Mouse (Mus musculus) cerebellum, adult 9-11 months (tissue): ENCODE data around the gene Olfr638.
"Not testable (repeated sequence)": the region's sequence is repeated elsewhere in the genome, so short reads cannot be mapped to it uniquely, and the experiment has no call there.

Source experiments
- DNase-seq: peaks from one replicate; pipeline ENCODE4 v3.0.0; 2022

Gene Olfr638

DNA sequence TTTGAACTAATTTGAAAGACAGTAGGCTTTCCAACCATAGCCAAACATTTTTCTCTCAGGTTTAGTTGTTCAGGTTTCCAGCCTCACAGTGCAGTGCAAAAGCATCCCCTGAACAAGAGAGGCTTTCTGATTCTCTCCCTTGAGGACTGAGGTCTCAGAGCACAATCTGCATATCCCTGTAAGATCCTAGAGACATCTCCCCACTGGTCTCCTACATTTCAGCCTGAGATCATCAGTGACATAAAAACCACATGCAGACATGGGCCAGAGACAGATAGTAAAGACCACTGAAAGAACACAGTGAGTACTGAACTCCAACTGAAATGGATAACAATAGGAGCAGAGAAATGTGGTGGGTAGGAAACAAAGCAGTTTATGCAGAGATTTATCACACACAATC is at the start of gene Olfr638:
Olfr638 (plus strand) TSS at position 301 of the 400 bp plus-strand sequence.
- no peak for DNase-seq

DNA sequence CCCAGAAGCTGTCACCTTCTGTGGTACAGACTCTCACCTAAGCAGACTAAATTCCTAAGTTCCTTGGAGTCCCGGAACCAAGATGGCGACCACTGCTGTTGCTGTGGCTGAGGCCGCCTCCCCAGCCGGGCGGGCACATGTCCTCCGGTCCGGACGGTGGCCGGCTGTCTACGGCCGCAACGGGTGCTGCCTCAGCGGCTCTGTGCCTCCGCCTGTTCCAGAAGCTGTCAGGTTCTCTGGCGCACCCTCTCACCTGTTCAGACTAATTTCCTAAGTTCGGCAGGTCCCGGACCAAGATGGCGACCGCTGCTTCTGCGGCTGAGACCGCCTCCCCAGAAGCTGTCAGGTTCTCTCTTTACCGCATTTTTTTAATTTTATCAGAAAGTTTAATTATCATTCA is 31.7 kb upstream of the Olfr638 start:
- not testable (repeated sequence) for DNase-seq

DNA sequence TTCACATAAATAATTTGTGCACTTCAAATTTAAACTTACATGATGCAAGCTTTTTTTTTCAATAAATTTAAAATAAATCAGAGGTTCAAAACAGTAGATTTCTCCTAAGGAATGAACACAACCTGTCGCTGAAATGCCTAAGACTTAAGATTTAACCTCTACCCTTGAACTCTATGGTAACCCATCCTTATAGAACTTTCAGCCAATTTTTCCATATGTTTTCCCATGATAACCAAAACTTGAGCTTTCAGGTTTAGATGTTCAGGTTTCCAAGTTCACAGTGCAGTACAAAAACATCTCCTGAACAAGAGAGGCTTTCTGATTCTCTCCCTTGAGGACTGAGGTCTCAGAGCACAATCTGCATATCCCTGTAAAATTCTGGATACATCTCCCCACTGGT is 27.7 kb upstream of the Olfr638 start, which contains the start of gene Olfr635:
Olfr635 (plus strand) TSS at position 301 of the 400 bp plus-strand sequence.
- DNase-seq = no peak

DNA sequence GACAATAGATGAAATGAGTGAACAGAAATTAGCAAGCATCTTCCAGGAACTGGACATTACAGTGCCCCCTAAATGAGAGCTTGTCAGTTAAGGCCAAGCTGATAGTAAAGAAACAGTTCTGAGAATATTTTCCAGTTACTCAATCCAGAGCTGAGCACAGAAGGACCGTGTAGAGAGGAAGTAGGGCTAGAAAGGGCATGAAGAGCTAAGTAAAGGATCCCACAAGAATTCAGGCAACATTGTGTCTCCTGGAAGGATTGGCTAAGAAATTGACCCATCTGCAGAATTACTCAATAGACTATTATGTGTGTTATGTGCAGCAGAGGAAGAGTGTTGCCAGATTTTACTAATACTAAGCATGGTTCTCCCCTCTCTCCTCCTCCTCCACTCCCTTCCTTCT is 26.8 kb upstream of the Olfr638 start:
- no peak for DNase-seq

DNA sequence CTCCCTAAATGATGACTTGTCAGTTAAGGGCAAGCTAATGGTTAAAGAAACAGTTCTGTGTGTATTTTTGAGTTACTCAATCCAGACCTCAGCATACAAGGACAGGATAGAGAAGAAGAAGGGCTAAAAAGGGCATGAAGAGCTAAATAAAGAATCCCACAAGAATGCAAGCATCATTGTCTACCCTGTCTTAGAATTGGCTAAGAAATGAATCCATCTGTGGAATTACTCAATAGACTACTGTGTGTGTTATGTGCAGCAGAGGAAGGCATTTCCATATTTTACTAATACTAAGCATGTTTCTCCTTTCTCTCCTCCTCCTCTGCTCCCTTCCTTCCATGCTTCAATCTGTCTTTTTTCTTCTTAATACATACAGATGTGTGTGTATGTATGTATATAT is 578 bp downstream of the Olfr638 start:
- no peak for DNase-seq

DNA sequence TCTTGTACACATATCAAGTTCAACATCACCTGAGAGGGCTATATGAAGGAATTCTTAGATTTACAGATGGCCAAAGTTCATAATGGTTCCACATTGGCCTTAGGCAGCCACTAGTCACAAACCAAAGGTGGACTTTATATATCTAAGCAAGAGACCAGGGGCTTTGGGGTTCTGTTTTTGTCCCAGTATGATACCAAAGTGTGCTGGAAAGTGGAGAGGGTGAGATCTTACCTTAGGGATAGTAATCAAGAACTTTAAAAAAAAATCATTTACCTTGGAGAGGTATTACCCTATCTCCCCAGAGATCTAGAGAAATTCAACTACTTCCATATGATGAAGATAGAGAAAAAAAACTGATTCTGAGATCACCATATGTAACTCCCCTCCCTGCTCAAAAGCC is 18.7 kb downstream of the Olfr638 start, which contains the start of gene Olfr639:
Olfr639 (minus strand) TSS at position 101 of the 400 bp plus-strand sequence.
- no peak for DNase-seq

DNA sequence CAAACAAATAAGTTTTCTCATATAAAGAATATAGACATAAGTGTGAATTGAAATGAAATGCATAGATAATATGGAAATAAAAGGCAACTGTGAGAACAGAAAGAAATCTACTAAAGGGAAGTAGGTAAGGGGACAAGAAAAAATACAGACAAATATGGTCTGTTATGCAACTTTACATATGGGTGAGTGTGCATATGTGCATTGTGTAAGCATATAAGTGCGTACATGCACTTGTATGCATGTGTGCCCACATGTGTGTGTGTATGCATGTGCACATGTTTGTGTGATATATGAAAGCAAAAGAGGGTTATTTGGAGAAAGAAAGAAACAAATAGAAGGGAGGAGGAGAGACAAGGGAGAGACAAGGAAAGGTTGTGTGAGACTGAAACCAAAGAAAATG is 20.4 kb downstream of the Olfr638 start:
- no peak for DNase-seq

DNA sequence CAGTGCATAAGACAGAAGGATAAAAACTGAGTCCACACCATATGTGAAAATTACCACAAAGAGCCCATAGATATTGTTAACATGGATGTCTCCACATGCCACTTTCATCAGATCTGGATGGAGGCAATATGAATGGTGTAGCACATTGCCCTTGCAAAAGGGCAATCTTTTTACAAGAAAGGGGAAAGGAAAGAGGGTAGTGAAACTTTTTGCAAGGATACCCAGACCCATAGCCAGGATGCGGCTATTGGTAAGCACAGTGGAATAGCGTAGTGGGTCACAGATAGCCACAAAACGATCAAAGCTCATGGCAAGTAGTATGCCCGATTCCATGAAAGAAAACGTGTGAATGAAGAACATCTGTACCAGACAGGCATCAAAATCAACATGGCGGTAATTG is 23.1 kb downstream of the Olfr638 start:
- no peak for DNase-seq

DNA sequence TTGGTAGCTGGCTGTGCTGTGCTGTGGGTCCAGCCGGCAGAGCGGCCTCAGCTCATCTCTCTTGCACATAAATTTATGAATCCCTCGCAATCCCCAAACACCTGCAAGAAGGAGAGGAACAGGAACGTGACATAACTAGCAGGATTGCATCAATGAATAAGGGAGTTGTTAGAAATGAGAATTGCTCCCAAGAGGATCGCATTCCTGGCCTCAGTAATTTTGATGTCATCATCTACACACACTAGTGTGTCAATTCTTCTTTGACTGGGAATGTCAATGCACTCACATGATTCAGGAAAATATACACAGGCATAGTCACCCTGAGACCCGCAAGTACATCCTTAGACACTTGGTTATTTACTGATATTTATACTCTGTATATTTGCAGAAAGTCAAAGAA is 26.9 kb downstream of the Olfr638 start, which contains the start of gene Olfr640:
Olfr640 (minus strand) TSS at position 101 of the 400 bp plus-strand sequence.
- no peak for DNase-seq

DNA sequence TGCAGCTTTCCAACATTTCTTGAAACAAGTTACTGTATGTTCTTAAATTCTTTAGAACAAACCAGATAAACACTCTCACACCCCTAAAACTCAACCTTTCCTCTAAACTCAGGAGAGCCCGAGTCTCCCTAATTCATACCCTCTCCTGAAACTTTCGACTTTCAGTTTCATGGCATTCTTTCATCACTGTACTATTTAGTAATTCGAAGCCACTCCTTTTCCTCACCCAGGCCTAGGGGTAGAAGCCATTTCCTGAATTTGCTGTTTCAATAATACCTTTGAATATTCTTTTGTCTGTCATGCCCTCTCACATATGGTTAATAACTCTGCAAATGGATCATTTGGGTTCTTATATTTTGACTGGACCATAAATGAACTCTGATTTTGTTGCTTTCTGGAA is 28.4 kb downstream of the Olfr638 start:
- DNase-seq = no peak

DNA sequence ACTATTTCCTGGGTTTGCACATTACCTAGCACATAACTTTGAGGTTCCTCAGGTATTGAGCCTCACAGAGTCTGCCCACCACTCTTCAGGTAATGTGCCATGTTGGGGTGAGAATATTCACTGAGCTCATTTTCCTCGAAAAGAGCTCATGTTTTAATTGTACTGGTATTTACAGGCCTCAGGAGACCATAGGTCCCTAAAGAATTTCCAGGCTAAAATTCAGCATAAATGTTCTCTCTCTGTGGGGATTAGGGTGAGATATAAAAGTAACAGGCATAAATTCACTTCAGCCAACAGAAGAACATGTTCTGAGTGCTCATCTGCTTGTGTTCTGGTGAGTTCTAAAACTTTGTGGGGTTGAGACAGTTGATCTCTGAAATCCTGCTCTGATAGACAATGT is 36.6 kb downstream of the Olfr638 start, which contains the start of gene Olfr641:
Olfr641 (plus strand) TSS at position 301 of the 400 bp plus-strand sequence.
- DNase-seq = no peak

DNA sequence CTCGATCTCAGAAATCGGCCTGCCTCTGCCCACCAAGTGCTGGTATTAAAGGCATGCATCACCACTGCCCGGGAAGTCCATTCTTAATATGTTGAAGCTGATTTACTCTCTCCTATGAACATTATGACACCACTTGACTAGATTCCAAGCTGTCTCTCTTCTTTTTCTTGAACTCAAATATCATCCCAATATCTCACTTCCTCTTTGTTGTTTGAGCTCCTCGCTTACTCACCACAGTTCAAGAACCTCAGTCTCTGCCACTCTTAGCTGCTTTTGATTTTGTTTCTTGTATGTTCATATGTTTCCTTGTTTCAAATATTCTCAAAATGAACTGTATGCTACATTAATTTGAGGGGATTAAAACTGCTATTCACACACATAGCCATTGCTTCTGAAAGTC is 52.2 kb downstream of the Olfr638 start:
- no peak for DNase-seq

DNA sequence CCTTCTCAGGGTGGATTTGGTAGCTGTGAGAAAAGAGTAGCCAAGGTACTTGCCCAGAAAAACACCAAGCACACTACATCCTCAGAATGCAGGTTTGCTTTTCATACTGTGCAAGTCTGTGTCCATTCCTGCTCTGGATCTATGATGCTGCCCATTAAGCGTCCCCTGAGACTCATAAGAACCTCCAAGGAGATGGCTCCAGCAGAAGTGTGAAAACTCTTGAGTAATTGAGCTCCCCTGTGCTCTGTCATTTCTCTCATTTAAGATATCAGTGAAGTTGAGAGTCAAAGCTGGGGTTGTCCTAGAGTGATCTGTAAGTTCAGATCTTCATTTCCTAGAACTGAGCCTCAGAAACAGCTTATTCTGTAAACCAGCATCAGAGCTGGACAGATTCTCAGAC is 54.0 kb downstream of the Olfr638 start, which contains the start of gene Olfr642:
Olfr642 (minus strand) TSS at position 101 of the 400 bp plus-strand sequence.
- no peak for DNase-seq
